Mouse (Mus musculus) thymus, adult 18-20 months (tissue): ENCODE results near the gene Atp23.
"Not testable (repeated sequence)": the region's sequence is repeated elsewhere in the genome, so short reads cannot be mapped to it uniquely, and the experiment has no call there.

Source experiments
- DNase-seq, 2 experiments: peaks; one replicate each; pipeline ENCODE4 v3.0.0; 2022; ENCODE audit warnings: mixed read lengths in 2 of 2

Atp23 gene

GRCm38 (mm10) chr10:126906811-126907210 lies 5.7 kb upstream of the Atp23 start:
- no peak for DNase-seq

GRCm38 (mm10) chr10:126905650-126906075 lies 4.5 kb upstream of the Atp23 start:
- peak; percentile 77 to 83 for DNase-seq

- DNase-seq, result no peak
These were observed 3.9 kb upstream of the Atp23 start for GRCm38 (mm10) chr10:126905086-126905485.

- DNase-seq, result no peak
These were observed 3.1 kb upstream of the Atp23 start for GRCm38 (mm10) chr10:126904221-126904620.

- no peak for DNase-seq
These were observed 311 bp upstream of the Atp23 start for GRCm38 (mm10) chr10:126901488-126901843.

GRCm38 (mm10) chr10:126895891-126896290 lies 5.3 kb downstream of the Atp23 start:
- no peak for DNase-seq

- no peak for DNase-seq
These were observed 7.1 kb downstream of the Atp23 start for GRCm38 (mm10) chr10:126894061-126894460.

GRCm38 (mm10) chr10:126893145-126893544 lies 8.0 kb downstream of the Atp23 start:
- DNase-seq, result no peak

- no peak for DNase-seq
These were observed 27.4 kb downstream of the Atp23 start for GRCm38 (mm10) chr10:126873755-126874154.

- no peak for DNase-seq
These were observed 28.9 kb downstream of the Atp23 start for GRCm38 (mm10) chr10:126872256-126872655.

- peak in 1 of 2 experiments; percentile 16 for DNase-seq
These were observed 31.5 kb downstream of the Atp23 start for GRCm38 (mm10) chr10:126869372-126870318.

GRCm38 (mm10) chr10:126865284-126865683 lies 35.9 kb downstream of the Atp23 start:
- no peak for DNase-seq

- no peak for DNase-seq
These were observed 39.0 kb downstream of the Atp23 start for GRCm38 (mm10) chr10:126862193-126862592.

GRCm38 (mm10) chr10:126853286-126853685 lies 47.9 kb downstream of the Atp23 start:
- no peak for DNase-seq

GRCm38 (mm10) chr10:126845309-126845911 lies 55.7 kb downstream of the Atp23 start:
- DNase-seq, result no peak

- DNase-seq, result no peak
These were observed 56.5 kb downstream of the Atp23 start for GRCm38 (mm10) chr10:126844689-126845088.

GRCm38 (mm10) chr10:126840266-126840665 lies 60.9 kb downstream of the Atp23 start:
- DNase-seq, result no peak

GRCm38 (mm10) chr10:126833006-126833405 lies 68.1 kb downstream of the Atp23 start:
- DNase-seq, result no peak

- DNase-seq, result no peak
These were observed 69.8 kb downstream of the Atp23 start for GRCm38 (mm10) chr10:126831329-126831728.

- DNase-seq, result no peak
These were observed 72.5 kb downstream of the Atp23 start for GRCm38 (mm10) chr10:126828618-126829017.

GRCm38 (mm10) chr10:126827941-126828593 lies 73.1 kb downstream of the Atp23 start:
- DNase-seq, result no peak

GRCm38 (mm10) chr10:126826982-126827381 lies 74.2 kb downstream of the Atp23 start:
- no peak for DNase-seq

GRCm38 (mm10) chr10:126826216-126826615 lies 74.9 kb downstream of the Atp23 start:
- DNase-seq, result not testable (repeated sequence)

- no peak for DNase-seq
These were observed 78.7 kb downstream of the Atp23 start for GRCm38 (mm10) chr10:126822418-126822817.
